Mouse (Mus musculus) monocyte, adult 2 months (primary cell): Measurements from ENCODE around the gene Crim1.

Experiments
- DNase-seq, 2 experiments: peaks; one replicate each; pipeline ENCODE4 v3.0.0; 2022; ENCODE audit warnings: low spot score in 2 of 2, low read depth in 1 of 2

Gene Crim1

DNA sequence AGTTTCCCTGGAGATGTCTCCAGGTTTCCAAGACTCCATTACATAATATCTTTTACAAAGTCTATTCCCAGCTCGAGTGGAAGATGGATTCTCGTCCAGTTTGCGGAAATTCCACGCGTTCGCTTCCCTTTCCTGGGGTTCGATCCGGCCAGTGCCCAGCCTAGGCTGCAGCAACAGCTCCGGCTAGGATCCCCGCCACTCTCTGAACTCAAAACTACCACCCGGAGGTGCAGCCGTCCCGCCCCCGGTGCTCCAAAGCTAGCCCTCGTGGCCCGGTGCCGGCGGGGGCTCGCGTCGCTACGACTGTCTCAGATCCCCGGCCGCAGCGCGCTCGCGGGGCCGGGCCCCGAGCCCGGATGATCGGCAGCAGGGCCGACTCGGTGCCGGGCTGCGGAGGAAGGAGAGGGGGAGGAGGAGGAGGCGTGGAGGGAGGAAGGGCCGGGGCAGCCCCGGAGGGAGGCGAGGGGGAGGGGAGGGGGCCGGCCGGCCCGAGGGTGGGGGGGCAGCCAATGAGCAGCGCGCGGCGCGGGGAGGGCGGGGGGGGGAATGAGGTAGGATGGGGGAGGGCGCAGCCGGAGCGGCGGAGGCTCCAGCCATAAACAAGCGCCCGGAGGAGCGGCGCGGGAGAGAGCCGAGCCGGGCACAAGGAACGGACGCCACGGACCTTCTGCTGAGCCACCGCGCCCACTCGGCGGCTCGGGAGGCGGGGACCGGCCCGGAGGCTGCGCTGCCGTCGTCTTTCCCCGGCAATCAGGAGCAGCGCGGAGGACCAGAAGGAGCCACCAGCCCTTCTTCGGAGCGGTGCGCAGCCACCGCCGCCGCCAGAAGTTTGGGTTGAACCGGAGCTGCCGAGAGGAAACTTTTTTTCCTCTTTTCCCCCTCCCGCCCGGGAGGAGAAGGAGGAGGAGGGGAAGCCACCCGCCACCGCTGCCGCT is at the start of gene Crim1:
Crim1 (plus strand) TSS at position 623 of the 935 bp plus-strand sequence.
- no peak for DNase-seq

DNA sequence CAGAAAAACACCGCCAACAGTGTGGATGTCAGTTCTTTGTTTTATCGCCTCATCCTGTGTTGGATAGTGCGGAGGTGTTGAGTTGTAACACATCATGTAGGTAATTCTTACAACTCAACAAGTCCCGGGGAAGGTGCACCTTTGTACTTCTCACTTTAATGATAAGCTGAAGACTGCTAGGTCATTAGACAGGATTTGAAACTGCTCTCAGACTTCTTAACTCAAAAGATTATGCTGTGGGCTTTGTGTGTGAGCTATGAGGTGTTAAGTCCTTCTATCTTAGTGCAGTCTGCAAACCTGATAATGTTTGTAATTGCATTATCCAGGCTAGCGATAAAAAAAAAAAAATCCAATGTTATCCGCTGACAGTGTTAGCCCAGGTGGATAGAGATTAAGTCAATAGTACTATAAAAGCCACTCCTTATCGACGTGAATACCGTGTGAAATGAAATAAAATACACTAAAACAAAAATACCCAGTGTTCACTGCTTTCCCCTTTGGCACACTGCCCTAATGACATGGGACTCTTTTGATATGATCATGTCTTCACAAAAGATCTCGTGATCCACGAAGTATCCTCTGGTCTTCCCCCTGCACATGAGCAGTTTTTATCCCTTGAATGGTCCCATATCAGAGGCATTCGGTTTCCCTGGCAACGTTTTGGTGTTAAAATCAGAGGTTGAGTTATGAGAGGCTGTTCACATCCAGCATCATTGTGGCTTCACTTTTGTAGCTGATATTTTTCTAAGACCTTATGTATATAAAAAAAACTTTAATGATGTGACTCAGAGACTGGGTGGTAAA is 48.4 kb upstream of the Crim1 start:
- no peak for DNase-seq

DNA sequence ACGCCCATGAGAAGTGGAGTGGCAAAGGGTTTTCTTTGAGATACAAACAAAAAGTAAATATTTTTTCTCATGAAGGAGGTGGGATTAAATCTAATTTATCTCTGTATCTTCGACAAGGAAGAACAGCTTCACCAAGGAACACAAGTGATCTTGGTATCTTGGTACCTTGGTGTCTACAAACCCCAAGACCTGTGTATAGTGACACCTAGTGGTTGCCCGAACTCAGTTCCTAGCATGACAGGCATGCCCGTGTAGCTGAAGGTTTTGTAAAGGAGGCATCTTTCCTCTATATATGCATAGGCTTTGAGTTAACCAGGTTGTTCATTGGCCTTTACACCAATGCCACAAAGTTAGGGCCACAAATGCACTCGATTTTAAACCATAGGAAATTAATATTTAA is 36.8 kb upstream of the Crim1 start:
- DNase-seq, result no peak

DNA sequence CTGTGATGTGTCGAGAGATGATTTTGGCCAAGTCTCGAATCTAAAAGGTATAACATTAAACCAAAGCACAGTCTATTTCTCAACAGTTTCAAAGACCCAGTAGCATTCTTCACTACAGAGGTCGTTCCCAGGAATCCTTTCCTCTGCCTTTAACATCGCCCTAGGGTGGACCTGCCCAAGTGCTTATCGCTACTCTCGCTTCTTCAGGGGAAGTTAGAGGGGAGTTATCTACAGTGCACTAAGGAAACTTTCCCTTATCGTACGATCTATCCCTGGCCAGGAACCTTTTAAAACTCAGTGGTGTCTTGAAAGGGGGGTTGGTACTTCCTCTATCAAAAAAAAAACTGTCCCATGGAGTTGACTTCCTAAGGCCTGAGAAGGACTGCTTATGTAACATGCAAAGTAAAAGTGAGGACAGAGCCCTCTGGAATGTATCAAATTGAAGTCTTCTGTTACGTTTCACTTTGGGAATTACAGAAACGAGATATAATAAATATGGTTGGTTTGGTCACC is 36.3 kb upstream of the Crim1 start:
- no peak for DNase-seq

DNA sequence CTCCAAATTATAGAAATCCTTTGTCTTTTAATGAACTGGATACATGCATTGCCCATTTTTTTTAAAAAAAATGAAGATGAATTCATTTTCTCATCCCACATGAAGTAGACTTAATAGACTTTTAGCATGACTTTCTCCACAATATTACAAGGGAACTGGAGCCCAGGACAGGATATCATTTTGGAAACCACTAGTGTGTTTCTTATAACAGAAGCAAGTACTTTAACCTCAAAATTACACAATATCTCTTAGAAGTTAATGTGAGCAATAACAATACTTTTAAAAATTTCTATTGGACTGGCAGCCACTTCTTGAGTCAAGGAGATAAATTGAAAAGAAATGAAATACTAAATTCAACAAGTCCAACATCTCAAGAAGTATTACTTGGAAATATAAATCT is 34.2 kb upstream of the Crim1 start:
- DNase-seq, result no peak

DNA sequence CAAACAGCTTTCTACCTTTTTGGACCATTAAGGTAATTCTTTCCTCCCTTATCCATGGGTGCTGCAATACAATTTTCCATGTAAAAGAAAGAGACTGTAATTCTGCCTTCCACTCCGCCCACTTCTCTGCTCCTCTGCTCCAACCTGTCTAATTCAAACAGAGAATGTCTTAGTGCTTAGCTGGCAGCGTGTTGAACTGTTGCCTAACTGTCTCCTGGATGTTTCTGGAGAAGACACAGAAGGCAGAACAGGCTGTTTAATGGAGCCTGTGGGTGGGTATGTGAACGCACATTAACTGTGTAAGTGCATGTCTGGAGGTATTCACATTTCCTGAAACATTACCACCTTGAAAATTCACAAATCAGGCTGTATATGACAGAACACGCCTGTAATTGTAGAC is 33.5 kb upstream of the Crim1 start:
- DNase-seq, result no peak

DNA sequence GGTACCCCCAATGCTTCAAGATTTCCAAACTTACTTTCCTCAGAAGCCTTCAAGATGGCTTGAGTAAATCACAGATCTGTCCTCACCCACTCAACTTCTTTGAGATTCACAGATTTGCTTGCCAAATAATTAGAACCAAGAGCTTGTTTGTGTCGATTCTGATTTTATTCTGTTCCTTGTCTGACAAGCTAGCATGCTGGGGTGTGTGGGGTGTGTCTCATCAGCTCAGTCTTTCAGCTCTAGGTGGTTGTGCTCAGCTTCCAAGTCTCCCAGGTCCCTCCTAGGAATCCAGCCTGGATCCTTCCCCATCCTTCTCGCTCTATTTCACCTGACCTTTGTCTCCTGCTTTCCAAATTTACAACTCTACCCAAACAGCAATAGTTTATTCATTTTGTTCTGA is 27.7 kb upstream of the Crim1 start:
- no peak for DNase-seq

DNA sequence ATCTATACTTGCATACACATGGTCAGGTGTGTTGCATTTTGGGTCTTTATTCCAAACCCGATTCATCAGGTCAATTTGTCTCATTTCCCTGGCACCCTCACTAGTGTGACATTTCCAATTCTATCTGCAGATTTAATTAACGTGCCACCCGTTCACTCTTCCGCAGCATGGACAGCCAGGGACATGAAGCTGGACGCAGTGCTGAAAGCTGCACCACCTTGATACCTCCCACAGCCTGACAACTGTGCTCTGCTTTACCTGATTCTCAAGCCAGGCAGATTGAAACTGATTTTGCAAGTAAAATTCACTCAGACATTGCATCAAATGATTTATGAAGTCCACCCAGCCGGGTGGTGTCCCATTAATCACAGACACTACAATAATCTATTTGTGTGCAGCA is 19.3 kb upstream of the Crim1 start:
- DNase-seq, result no peak

DNA sequence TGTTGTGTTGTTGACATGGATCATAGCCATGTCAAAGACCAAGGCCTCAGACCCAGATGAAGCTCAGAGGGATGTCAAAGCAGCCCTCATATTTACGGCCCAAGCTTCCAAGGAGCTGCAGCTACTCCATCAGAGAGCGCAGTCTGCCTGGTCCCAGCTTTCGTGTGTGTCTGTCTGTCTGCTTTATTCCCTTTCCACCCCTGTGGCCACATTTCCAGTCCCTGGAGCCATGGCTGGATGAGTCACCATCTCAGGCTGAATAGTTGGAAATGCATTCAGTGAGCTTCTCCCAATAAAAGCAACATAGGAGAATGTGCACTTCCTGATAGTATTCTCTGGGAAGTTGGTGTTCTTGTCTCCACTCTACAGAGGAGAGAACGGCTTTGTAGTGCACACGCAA is 3.9 kb upstream of the Crim1 start:
- no peak for DNase-seq

DNA sequence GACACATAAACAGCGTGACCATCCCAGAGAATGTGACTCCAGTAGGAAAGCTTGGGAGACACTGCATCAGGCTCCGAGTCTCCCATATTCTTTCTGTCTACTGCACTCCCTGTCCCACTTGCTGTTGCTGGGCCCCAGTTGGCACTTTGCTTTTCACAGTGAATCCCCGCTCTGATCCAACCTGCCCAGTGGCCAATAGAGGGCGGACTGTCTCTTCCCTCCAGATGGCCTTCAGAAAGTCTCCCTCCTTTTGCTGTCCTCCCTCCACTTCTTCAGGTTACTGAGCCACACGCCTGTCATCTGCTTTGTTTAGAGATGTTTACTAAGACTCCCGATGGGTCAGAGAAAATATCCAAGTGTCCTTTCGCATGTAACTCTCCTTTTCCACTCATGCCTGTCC is 2.9 kb upstream of the Crim1 start:
- DNase-seq, result no peak

DNA sequence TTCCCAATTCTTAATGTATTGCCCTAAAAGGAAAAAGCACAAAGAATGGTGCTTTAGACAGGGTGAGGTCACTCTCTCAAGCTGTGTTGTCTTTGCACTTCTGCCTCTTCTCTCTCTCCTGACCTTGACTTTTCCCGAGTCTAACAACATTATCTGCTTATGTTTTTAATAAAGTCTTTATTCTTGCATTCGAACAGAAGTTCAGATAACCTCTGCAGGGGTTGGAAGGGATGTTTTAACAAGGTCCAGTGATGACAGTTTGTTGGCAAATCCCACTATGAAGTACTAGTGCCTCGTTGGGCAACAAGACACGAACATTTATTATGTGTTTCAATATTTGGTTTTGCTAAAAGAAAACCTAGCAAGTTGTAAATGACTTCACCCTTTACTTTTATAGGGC is 1.9 kb upstream of the Crim1 start:
- no peak for DNase-seq

DNA sequence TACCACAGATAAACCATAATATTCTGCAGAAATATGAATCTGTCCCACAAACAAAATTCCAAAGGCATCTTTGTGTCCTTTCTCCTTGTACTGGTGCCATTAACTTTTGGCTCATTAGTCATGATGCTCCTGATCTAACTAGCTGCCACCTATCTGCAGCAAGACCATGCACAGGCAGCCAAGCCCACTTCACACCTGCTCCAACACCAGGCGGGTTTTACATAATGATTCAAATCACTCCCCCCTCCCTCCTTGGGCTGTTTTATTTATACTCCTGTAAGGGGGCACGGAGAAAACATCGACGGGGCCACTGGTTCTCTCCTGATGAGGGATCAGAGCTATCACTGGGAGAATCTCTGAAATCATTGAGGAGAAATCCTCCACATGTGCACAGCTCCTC is 1.2 kb upstream of the Crim1 start:
- DNase-seq, result no peak

DNA sequence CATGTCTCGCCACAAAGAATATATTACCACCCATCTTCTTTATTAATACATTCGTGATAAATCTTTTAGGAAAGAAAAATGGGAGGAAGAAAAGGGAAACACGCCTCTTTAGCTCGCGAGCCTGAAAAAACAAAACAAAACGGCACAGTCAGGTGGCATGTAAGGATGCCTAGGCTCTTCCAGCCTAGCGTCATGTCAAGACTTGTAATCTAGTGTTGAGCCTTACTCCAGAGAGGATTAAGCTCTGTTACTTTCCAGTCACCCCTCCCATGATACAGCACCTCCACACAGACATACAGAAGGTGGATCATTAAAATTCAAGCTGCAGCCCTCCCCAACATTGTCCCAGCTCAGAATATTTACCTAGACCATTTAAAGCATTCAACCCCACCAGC is 820 bp upstream of the Crim1 start:
- no peak for DNase-seq

DNA sequence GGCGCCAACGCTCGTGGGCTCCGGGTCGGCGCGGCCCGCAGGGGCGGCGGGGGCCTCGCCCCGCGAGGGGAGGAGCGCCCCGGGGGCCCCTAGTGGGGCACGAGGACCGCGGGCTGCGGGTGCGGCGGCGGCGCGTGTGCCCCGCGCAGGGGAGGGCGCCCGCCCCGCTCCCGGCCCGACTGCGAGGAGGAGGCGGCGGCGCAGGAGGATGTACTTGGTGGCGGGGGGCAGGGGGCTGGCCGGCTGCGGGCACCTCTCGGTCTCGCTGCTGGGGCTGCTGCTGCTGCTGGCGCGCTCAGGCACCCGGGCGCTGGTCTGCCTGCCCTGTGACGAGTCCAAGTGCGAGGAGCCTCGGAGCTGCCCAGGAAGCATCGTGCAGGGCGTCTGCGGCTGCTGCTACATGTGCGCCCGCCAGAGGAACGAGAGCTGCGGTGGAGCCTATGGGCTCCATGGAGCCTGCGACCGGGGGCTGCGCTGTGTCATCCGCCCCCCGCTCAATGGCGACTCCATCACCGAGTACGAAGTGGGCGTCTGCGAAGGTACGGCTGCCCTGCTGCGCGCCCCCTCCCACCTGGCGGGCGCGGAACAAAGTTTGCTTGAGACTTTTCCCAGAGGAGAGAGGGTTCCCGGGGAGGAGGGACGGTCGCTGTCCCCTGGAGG is 643 bp downstream of the Crim1 start:
- DNase-seq, result no peak

DNA sequence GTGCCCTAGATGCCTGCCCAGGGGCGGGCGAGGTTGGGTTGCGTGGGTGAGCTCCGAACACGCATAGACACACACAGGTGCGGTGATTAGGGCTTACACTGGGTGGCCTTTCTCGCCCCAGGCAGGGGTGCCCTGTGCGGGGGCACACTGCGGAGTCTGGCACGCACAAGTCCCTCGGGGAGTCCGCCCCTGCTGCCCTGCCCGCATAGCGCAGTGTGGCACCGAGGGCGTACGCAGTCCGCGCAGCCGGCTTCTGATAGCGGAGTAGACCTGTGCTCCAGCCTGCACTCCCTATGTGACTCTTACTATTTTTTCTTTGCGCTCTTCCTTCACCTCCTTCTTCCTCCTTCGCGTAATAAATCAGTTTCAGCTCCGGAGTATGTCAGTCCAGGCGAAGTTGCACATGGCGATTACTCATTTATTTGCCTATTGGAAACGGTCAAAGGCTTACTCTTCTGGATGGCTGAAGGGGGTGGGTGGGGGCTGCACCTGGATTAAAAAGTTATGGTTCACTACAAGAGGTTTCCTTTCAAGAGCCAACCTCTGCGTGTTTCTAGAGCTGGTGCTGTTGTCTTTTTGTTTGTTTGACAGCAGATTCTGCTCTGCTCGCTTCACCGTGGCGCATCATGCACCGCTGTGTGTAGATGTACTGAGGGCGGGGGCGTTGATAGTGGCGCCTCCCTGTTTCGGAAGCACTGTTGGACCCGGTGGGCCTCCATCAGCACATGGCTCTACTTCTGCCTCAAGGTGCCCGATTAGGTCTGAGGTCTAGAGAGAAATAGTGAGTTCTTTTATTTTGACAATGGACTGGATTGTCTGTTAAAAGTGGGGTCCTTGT is 1.4 kb downstream of the Crim1 start:
- no peak for DNase-seq

DNA sequence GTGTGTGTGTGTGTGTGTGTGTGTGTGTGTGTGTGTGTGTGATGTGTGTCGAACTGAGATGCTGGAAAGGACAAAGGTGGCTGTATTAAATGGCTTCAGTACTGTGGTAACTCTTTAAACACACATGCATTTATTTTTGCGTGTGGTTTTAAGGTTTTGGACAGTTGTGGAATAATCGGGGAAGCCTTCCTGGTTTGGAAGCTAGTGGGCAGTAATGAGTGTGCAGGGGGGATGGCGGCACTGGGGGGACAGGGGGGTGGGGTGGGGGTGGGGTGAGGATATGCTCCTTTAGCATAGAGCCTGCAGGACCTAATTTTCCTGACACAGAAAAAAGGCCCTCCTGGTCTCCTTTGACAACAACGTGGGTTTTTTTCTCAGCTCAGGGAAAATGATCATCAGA is 2.2 kb downstream of the Crim1 start:
- DNase-seq, result no peak

DNA sequence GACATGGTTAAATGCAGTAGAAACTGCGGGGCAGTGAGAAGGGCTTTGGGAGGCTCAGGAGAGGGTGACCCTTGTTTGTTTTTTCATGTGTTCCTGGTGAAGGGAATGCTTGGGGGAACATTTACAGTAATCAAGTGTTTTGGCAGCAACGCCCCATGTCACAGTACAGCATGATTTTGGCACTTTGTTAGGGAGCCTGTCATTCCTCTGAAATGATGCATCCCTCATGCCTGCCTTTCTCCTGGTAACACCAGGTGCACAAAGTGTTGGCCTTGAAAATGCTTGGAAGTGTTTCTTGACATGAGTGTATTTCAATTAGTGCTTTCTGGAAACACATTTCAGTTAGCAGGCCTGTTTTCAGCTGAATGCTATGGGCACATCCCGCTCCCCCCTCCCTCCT is 2.7 kb downstream of the Crim1 start:
- DNase-seq, result no peak

DNA sequence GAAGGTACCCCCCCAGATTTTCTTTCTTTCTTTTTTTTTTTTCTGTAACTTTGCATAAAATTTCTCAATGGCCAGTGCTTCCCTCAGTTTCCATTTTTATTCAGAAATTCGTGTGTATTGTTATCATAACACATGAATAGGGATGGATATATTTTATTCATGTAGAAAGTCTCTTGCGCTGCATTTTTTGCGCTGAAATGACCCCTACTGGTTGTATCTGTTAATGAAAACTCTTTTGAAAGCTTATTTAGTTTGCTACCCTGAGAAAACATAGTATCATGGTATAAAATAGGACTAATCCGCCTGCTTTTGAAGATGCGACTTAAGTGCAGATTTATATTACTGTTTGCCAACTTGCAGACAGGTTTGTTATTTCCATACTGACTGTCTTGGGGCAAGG is 3.4 kb downstream of the Crim1 start:
- DNase-seq, result no peak

DNA sequence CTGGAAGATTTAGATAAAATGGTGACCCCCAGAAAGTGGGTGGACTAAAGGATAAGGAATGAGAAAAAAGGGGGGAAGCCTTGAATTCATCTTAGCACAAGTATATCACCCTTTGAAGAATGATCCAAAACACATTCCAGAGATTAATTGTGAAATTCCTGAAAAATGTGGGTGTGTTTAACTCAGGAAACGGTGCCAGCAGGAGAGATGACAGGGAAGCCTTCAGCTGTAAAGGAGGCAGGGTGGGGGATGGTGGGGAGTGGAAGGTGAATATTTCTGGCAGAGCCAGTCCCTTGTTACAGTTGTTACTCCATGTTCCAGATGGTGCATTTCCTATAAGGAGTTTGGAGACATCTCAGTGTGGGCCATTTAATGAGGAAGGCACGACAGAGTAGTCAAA is 6.4 kb downstream of the Crim1 start:
- no peak for DNase-seq

DNA sequence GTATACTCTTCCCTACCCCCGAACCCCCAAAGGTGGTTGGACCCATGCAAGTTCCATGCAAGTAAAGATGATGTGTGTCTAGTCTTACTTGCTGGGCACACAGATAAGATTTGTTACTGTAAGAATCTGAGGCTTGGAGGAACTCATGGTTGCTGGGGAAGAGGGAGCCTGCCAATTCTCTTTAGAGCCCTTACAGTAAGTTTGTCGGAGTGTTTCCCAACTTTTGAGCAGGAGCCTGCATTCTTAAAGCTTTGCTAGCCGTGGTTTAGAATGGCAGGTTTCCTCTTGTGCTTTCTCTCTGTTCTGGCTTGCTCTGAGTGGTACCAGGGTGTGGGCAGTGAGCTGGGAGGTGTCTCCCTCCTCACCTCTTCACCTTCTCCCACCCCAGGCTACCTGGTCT is 7.2 kb downstream of the Crim1 start:
- DNase-seq, result no peak

DNA sequence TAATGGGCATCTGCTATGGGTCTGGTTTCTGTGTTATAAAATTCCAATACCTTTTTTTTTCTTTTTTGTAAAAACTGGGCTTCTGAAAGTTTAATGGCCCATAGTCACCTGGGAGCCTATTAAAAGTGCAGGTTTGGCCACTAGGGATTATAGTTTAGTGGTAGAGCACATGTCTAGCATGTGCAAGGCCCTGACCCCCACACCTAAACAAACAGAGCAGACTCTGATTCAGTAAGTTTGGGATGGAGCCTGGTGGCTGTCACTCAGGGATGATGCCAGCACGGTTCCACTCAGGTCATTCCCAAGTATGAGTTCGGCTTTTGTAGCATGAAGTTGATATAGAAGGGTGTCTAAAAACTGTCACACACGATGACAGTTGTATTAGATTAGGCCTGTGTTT is 8.8 kb downstream of the Crim1 start:
- no peak for DNase-seq
